Mouse (Mus musculus): ENCODE measurements at regions not wholly inside any gene's neighbourhood (a gene's known extent, or its start where the extent isn't known, plus 50 kb on each side); places are given as distances from the start of the nearest gene placed in this dataset.

GRCm38 (mm10) chr3:84383559-84383958, 76.9 kb upstream of the Trim2 start:
- TF ChIP-seq USF1 (IDR thresholded peaks at IDR 0.05; ENCODE audit: low read depth) (no peak), POLR2A (IDR thresholded peaks at IDR 0.05; ENCODE audit: insufficient read length, low read depth) (no peak), MYOG (IDR thresholded peaks at IDR 0.05; ENCODE audit: control insufficient read depth in 1 of 3, insufficient read depth in 1 of 3, insufficient read length in 2 of 3, low read depth in 2 of 3) (no peak), POLR2AphosphoS2 (IDR thresholded peaks at IDR 0.05; ENCODE audit: insufficient read length, low read depth) (no peak), E2F4 (IDR thresholded peaks at IDR 0.05; ENCODE audit: insufficient read depth) (no peak), TCF3 (IDR thresholded peaks at IDR 0.05; ENCODE audit: insufficient read length, low read depth) (no peak)
